Mouse (Mus musculus): ENCODE results near the gene Parm1. TPM values are rescaled to one million over a fixed set of nuclear protein-coding genes. Genes with fewer than 3 reads are reported as not detected.
A peak's percentile ranks its signal among the peaks of the same experiment; 100 is the strongest.

Parm1 gene
- polyA plus RNA-seq, 1 experiment from 2014 or later = 26.8 TPM

GRCm38 (mm10) chr5:91518946-91519345 lies 1.5 kb downstream of the Parm1 start:
- no peak for ATAC-seq (ENCODE audit: low FRiP score, low read depth)
- H3K4me1 ChIP-seq = peaks cover 24% of the 10 kb centered on the region
- 29% methylated on average over 7 of the region's 7 CpGs for WGBS
- no peak overlapping the region for H3K27ac ChIP-seq
- H3K4me3 ChIP-seq = peak overlapping the region; percentile 58
- H3K36me3 ChIP-seq = no peaks in the 10 kb centered on the region
- peak overlapping the region; percentile 91 for H3K4me2 ChIP-seq (replicated peaks)
- H3K9ac ChIP-seq = peak overlapping the region; percentile 63; the same call in 1 of the 2 replicates
- H3K9me3 ChIP-seq = no peaks in the 10 kb centered on the region
- peaks cover 22% of the 10 kb centered on the region for H3K27me3 ChIP-seq

GRCm38 (mm10) chr5:91519521-91519920 lies 2.1 kb downstream of the Parm1 start:
- peaks cover 22% of the 10 kb centered on the region for H3K27me3 ChIP-seq
- H3K9ac ChIP-seq = no peak overlapping the region
- ATAC-seq (ENCODE audit: low FRiP score, low read depth) = no peak
- no peaks in the 10 kb centered on the region for H3K36me3 ChIP-seq
- H3K4me1 ChIP-seq = peaks cover 24% of the 10 kb centered on the region
- 36% methylated on average over 4 of the region's 4 CpGs for whole genome bisulfite sequencing
- H3K9me3 ChIP-seq = no peaks in the 10 kb centered on the region
- peak overlapping the region; percentile 58 for H3K4me3 ChIP-seq
- H3K4me2 ChIP-seq (replicated peaks) = peak overlapping the region; percentile 91
- no peak overlapping the region for H3K27ac ChIP-seq

- H3K4me3 ChIP-seq = no peak overlapping the region
- H3K4me2 ChIP-seq (replicated peaks) = no peak overlapping the region
- H3K9me3 ChIP-seq = no peaks in the 10 kb centered on the region
- H3K4me1 ChIP-seq = peaks cover 3% of the 10 kb centered on the region; the same call in 1 of the 2 replicates
- ATAC-seq (ENCODE audit: low FRiP score, low read depth) = no peak
- H3K27me3 ChIP-seq = no peaks in the 10 kb centered on the region
- 49% methylated on average over 10 of the region's 10 CpGs for WGBS
- H3K27ac ChIP-seq = no peak overlapping the region
- no peak overlapping the region for H3K9ac ChIP-seq
- H3K36me3 ChIP-seq = no peaks in the 10 kb centered on the region
Observed at GRCm38 (mm10) chr5:91532748-91533496, 15.5 kb downstream of the Parm1 start.

DNA sequence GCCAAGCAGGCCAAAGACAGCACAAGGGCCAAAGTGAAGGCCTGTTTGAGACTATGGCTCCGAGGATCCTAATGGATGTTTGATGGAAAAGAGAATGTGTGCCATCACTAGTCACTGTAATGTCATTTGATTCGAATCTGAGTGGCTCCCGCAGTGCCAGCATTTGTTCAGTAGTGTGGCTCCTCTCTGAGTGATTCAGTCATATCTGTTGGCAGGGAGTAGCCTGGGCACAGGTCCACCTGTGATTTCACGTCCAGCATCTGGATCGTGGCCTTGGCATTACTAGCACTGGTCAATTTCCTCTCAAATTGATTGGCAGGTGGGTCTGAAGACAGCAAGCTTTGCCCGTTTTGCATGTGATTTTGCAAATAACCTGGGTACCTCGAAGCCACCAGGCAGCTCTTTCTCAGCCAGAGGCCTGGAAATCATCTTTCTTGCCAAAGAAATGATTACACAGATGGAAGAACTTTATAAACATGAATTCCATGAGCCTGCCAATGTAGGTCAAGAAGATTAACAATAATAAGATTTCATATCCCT lies 41.7 kb downstream of the Parm1 start:
- no peak for ATAC-seq (ENCODE audit: low FRiP score, low read depth)
- 79% methylated on average over 7 of the region's 7 CpGs for WGBS
- Histone ChIP-seq H3K27me3 (no peaks in the 10 kb centered on the region), H3K4me2 (replicated peaks) (no peak overlapping the region), H3K36me3 (no peaks in the 10 kb centered on the region), H3K4me3 (no peak overlapping the region), H3K9ac (no peak overlapping the region), H3K4me1 (no peaks in the 10 kb centered on the region), H3K9me3 (no peaks in the 10 kb centered on the region), H3K27ac (no peak overlapping the region)

DNA sequence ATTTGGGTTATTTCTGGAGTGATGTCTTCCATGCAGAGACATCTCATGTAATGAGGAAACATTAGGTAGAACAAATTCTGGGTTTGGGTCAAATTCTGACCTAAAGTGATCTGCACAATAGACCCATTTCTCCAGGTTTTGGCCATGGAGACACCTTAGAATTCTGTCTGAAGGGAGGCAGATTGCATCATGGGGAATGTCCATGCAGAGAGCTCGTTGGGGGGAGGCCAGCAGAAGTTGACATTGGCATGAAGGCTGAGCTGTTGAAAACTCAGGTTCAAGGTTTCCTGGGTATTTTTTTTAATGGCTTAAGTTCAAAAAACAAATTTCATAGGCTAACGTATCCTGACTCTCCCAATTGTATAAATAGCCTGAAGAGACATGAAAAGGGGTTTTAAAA lies 42.3 kb downstream of the Parm1 start:
- no peak for ATAC-seq (ENCODE audit: low FRiP score, low read depth)
- H3K27ac ChIP-seq = no peak overlapping the region
- no peak overlapping the region for H3K4me3 ChIP-seq
- H3K9me3 ChIP-seq = no peaks in the 10 kb centered on the region
- H3K4me2 ChIP-seq (replicated peaks) = no peak overlapping the region
- no peaks in the 10 kb centered on the region for H3K27me3 ChIP-seq
- no peaks in the 10 kb centered on the region for H3K4me1 ChIP-seq
- H3K9ac ChIP-seq = no peak overlapping the region
- WGBS = 63% methylated on average over 2 of the region's 2 CpGs
- no peaks in the 10 kb centered on the region for H3K36me3 ChIP-seq

DNA sequence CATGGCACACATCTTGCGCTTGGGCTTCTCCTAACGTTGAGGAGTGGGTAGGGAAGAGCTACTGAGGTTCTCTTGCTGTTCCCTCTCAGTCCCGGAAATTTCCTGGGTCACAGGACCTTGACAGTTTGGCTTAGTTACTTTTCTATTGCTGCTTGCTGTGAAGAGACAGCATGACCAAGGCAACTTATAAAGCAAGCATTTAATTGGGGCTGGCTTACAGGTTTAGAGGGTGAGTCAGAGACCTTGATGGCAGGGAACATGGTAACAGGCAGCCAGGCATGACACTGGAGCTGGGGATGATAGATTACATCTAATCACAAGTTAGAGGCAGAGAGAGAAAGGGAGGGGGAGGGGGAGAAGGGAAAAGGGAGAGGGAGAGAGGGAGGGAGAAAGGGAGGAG lies 44.0 kb downstream of the Parm1 start:
- Histone ChIP-seq H3K4me1 (no peaks in the 10 kb centered on the region), H3K9me3 (no peaks in the 10 kb centered on the region), H3K4me2 (replicated peaks) (no peak overlapping the region), H3K9ac (no peak overlapping the region), H3K27me3 (no peaks in the 10 kb centered on the region), H3K36me3 (no peaks in the 10 kb centered on the region), H3K4me3 (no peak overlapping the region), H3K27ac (no peak overlapping the region)
- ATAC-seq (ENCODE audit: low FRiP score, low read depth) = no peak
- 80% methylated on average over 3 of the region's 3 CpGs for WGBS

- H3K4me2 ChIP-seq (replicated peaks) = no peak overlapping the region
- H3K27ac ChIP-seq = no peak overlapping the region
- no peaks in the 10 kb centered on the region for H3K36me3 ChIP-seq
- no peaks in the 10 kb centered on the region for H3K9me3 ChIP-seq
- 78% methylated on average over 7 of the region's 7 CpGs for WGBS
- no peak overlapping the region for H3K4me3 ChIP-seq
- no peak for ATAC-seq (ENCODE audit: low FRiP score, low read depth)
- no peak overlapping the region for H3K9ac ChIP-seq
- no peaks in the 10 kb centered on the region for H3K27me3 ChIP-seq
- peaks cover 3% of the 10 kb centered on the region; the same call in 1 of the 2 replicates for H3K4me1 ChIP-seq
Observed at GRCm38 (mm10) chr5:91562486-91562885, 45.1 kb downstream of the Parm1 start.

DNA sequence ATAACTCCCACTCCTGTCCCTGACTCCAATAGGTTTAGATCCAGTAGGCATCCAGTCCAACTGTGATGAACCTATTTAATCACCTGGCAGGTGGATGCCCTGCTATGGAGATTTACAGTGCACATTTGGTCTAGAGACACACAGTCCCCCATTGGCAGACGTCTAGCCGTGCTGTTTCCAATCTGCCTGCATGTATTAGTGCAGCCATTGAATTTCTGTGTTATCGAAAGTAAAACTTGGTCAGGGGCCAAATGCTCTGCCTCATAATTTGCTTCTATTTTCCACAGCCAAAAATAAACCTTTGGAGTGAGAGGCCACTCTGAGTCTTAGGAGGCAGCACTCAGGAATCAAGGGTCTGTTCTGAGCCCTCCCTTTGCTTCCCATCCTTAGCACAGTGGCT lies 46.6 kb downstream of the Parm1 start:
- Histone ChIP-seq H3K9ac (no peak overlapping the region), H3K4me1 (peaks cover 6% of the 10 kb centered on the region; the same call in 1 of the 2 replicates), H3K27ac (no peak overlapping the region), H3K9me3 (no peaks in the 10 kb centered on the region), H3K4me2 (replicated peaks) (no peak overlapping the region), H3K4me3 (no peak overlapping the region), H3K36me3 (no peaks in the 10 kb centered on the region), H3K27me3 (no peaks in the 10 kb centered on the region)
- no peak for ATAC-seq (ENCODE audit: low FRiP score, low read depth)
- 46% methylated on average over 3 of the region's 3 CpGs for WGBS

DNA sequence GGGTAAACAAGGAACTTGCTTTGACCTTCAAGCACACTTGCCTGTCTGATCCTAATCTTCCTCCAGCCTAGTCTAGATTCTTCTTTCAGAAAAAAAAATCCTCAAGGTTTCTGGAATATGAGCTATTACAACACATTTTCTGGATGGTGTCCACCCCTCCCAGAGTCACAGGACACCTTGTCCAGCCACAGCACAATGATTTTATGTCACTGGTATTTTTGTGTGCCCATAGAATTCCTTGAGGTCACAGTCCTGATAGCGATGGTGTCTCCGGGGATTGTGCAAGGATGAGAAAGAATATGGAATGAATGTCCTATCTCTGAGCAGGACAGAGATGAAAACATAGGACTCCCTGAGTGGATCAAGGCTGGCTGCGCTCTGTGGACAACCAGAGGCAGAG lies 48.0 kb downstream of the Parm1 start:
- no peak overlapping the region for H3K4me3 ChIP-seq
- H3K9me3 ChIP-seq = no peaks in the 10 kb centered on the region
- no peaks in the 10 kb centered on the region for H3K27me3 ChIP-seq
- no peak overlapping the region for H3K27ac ChIP-seq
- ATAC-seq (ENCODE audit: low FRiP score, low read depth) = no peak
- peaks cover 6% of the 10 kb centered on the region; the same call in 1 of the 2 replicates for H3K4me1 ChIP-seq
- H3K36me3 ChIP-seq = no peaks in the 10 kb centered on the region
- H3K9ac ChIP-seq = no peak overlapping the region
- H3K4me2 ChIP-seq (replicated peaks) = no peak overlapping the region
- 90% methylated on average over 3 of the region's 3 CpGs for WGBS

GRCm38 (mm10) chr5:91566591-91566990 lies 49.2 kb downstream of the Parm1 start:
- 62% methylated on average over 3 of the region's 3 CpGs for WGBS
- no peak overlapping the region for H3K4me3 ChIP-seq
- no peaks in the 10 kb centered on the region for H3K27me3 ChIP-seq
- H3K9me3 ChIP-seq = no peaks in the 10 kb centered on the region
- H3K36me3 ChIP-seq = no peaks in the 10 kb centered on the region
- H3K4me1 ChIP-seq = peaks cover 6% of the 10 kb centered on the region; the same call in 1 of the 2 replicates
- H3K27ac ChIP-seq = no peak overlapping the region
- H3K9ac ChIP-seq = no peak overlapping the region
- no peak overlapping the region for H3K4me2 ChIP-seq (replicated peaks)
- ATAC-seq (ENCODE audit: low FRiP score, low read depth) = no peak

GRCm38 (mm10) chr5:91574211-91574610 lies 56.8 kb downstream of the Parm1 start:
- no peak for ATAC-seq (ENCODE audit: low FRiP score, low read depth)
- no peaks in the 10 kb centered on the region for H3K27me3 ChIP-seq
- 91% methylated on average over 2 of the region's 2 CpGs for WGBS
- no peak overlapping the region for H3K4me2 ChIP-seq (replicated peaks)
- no peaks in the 10 kb centered on the region for H3K36me3 ChIP-seq
- no peaks in the 10 kb centered on the region for H3K9me3 ChIP-seq
- H3K4me3 ChIP-seq = no peak overlapping the region
- no peak overlapping the region for H3K9ac ChIP-seq
- H3K27ac ChIP-seq = no peak overlapping the region
- H3K4me1 ChIP-seq = no peaks in the 10 kb centered on the region

GRCm38 (mm10) chr5:91578924-91579323 lies 61.5 kb downstream of the Parm1 start:
- no peaks in the 10 kb centered on the region for H3K27me3 ChIP-seq
- no peaks in the 10 kb centered on the region for H3K36me3 ChIP-seq
- H3K9me3 ChIP-seq = no peaks in the 10 kb centered on the region
- no peak overlapping the region for H3K27ac ChIP-seq
- 78% methylated on average over 7 of the region's 7 CpGs for WGBS
- no peak overlapping the region for H3K4me3 ChIP-seq
- H3K4me1 ChIP-seq = no peaks in the 10 kb centered on the region
- H3K9ac ChIP-seq = no peak overlapping the region
- H3K4me2 ChIP-seq (replicated peaks) = no peak overlapping the region
- ATAC-seq (ENCODE audit: low FRiP score, low read depth) = no peak

DNA sequence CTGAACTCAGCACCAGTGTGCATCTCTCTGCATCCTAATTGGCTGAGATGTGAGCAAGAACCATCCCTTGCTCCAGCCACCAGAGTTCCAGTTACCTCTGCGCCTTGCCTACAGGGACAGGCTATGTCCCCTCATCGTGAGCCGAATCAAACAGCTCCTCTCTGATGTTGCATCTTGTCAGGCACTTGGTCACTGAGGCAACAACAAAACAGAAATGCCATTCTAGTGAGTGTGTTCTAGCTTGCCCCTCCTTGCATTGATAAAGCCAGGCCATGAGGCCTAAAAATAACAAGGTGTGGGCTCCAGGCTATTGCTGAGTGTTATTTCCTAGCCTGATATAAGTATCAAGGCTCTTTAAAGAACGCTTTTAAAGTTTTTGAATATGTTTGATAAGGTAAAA lies 64.4 kb downstream of the Parm1 start:
- Histone ChIP-seq H3K36me3 (no peaks in the 10 kb centered on the region), H3K4me3 (no peak overlapping the region), H3K9me3 (no peaks in the 10 kb centered on the region), H3K4me1 (no peaks in the 10 kb centered on the region), H3K27me3 (no peaks in the 10 kb centered on the region), H3K27ac (no peak overlapping the region), H3K9ac (no peak overlapping the region), H3K4me2 (replicated peaks) (no peak overlapping the region)
- no peak for ATAC-seq (ENCODE audit: low FRiP score, low read depth)
- 82% methylated on average over 4 of the region's 4 CpGs for WGBS

All from limb, embryonic 13.5 days (tissue).